Mouse (Mus musculus) ES-Bruce4 (cell line): ENCODE results near the gene Cacng3.

ENCODE experiments used
- CTCF ChIP-seq: IDR thresholded peaks from one replicate; pipeline ENCODE4 v1.8.1; 2011; ENCODE audit warnings: low read depth, low read length
- EP300 ChIP-seq: IDR thresholded peaks from 2 replicates; pipeline ENCODE4 v1.6.1; 2011; ENCODE audit warnings: low read depth, low read length; ENCODE audit not compliant: insufficient read depth
- POLR2A ChIP-seq: IDR thresholded peaks from one replicate; pipeline ENCODE4 v1.8.1; 2011; ENCODE audit warnings: low read length; ENCODE audit not compliant: insufficient read depth

DNA sequence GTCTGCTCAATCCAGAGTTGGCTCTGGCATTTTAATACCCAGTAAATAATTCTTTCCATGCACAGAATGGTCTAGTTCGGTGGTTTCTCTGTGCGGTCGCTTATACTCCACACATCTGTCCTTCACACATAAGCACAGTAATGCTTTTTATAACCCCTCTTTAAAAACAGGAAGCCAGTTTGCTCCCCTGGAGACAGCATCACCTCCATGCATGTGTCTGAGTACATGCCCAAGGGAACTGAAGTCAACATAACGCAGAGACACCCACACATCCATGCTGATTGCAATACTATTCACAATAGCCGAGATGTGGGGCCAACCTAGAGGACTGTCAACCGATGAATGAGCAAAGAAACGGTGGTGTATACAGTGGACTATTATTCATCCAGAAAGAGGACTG, 147.3 kb downstream of the Cacng3 start:
- TF ChIP-seq CTCF (no peak), POLR2A (no peak), EP300 (no peak)
